Mouse (Mus musculus): ENCODE data around the gene Bivm.

The Bivm gene

DNA sequence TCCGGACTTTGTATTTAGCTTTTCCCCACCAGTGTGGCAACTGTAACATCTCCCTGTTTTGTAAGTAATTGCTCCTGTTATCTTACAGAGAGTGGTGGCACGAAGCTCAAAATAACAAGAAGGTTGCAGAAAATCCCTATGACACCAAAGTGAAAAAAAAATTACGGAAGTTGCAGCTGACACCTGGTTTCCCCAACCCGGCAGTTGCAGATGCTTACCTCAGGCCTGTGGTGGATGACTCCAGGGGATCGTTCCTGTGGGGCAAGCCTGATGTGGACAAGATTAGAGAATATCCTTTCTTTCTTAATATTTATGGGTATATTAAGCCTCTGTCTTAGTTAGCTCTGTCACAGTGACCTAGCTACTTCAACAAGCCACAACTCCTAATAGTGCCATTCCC, 59.3 kb downstream of the Bivm start:
- no peak for DNase-seq

DNA sequence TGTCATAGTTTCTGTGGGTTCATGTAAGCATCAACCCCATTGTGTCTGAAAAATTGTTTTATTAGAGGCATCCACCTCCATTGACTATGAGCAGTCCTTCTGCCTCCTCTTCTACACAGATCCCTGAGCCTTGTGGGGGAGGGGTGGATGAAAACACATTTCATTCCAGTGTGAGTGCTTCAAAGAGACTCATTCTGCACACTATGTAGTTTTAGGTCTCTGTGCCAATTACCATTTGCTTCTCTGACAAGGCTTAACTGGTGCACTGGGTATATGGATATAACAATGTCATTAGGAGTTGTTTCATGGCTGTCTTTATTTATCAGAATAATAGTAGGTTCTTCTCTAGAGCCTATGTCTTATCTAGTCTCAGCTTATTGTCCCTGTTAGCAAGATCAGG, 67.6 kb downstream of the Bivm start:
- DNase-seq = no peak
